13 mouse cellular contexts compared by ENCODE assay signal in the genomic region with DNA sequence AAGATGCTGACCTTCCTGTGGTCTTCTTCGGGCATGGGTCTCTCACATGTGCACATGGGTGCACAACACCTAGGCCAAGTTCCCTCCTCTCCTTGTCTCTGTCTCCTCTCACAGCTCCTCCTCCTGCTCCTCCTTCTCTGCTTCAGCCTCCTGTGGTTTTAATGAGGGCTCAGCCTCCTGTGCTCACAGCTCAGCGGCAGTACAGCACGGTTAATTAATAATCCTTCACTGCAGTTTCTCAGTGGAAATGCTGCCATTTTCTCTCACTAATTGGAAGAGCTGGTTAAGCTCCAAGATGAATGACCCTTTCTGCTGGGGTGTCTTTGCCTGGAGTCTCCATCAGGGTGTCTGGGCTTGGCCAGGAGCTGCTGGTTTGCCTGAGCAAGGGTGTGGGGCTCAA. TPM values are rescaled to one million over a fixed set of nuclear protein-coding genes. Genes with fewer than 3 reads are reported as not detected.
DNase-seq lines count a peak whose midpoint lies in the region; ATAC-seq lines count a peak whose summit lies in the region.
"Had no signal": no experiment of that assay in that cellular context is flagged by ENCODE, and none has a peak within 500 bp of the region (broad histone marks: within the 10 kb centered on the region; RNA-seq: fewer than 3 reads in every experiment).

No protein-coding gene starts in this region.

- H3K4me2 ChIP-seq in midbrain, embryonic 11.5 days = no peak overlapping the region
- H3K4me2 ChIP-seq in midbrain, embryonic 16.5 days (ENCODE audit: low read length) = no peak overlapping the region
- H3K4me2 ChIP-seq in forebrain, embryonic 12.5 days = no peak overlapping the region
- no peak overlapping the region for H3K4me2 ChIP-seq in hindbrain, embryonic 15.5 days
- H3K4me2 ChIP-seq: embryonic facial prominence, embryonic 13.5 days; liver, embryonic 12.5 days had no signal

- H3K9ac ChIP-seq in midbrain, embryonic 11.5 days (ENCODE audit: low read length) = no peak overlapping the region
- H3K9ac ChIP-seq in midbrain, embryonic 16.5 days (ENCODE audit: low read depth, low read length) = no peak overlapping the region
- H3K9ac ChIP-seq in forebrain, embryonic 12.5 days = no peak overlapping the region
- H3K9ac ChIP-seq in hindbrain, embryonic 15.5 days = no peak overlapping the region
- H3K9ac ChIP-seq: embryonic facial prominence, embryonic 13.5 days; liver, embryonic 12.5 days had no signal

- H3K27me3 ChIP-seq in midbrain, embryonic 11.5 days (ENCODE audit: control insufficient read depth, insufficient read depth, low read length) = no peaks in the 10 kb centered on the region
- H3K27me3 ChIP-seq in midbrain, embryonic 16.5 days (ENCODE audit: control insufficient read depth, insufficient read depth, low read depth, low read length) = no peaks in the 10 kb centered on the region
- H3K27me3 ChIP-seq in forebrain, embryonic 12.5 days = no peaks in the 10 kb centered on the region
- H3K27me3 ChIP-seq in hindbrain, embryonic 15.5 days = no peaks in the 10 kb centered on the region
- H3K27me3 ChIP-seq: embryonic facial prominence, embryonic 13.5 days; liver, embryonic 12.5 days had no signal

- peak; percentile 41 for DNase-seq in midbrain, embryonic 11.5 days (ENCODE audit: low spot score, missing footprints)
- peak; percentile 53 for DNase-seq in retina, embryonic 14.5 days (ENCODE audit: low spot score)
- no peak for DNase-seq in layer of hippocampus, postnatal 36 days
- DNase-seq: adrenal gland, postnatal 36 days; cerebellum, adult 9-11 months; gastrocnemius, adult 2 months; right cerebral cortex, postnatal 25 days had no signal

- no peak overlapping the region for H3K4me3 ChIP-seq in midbrain, embryonic 11.5 days (ENCODE audit: low read depth, low read length)
- no peak overlapping the region for H3K4me3 ChIP-seq in midbrain, embryonic 16.5 days (ENCODE audit: low read depth, low read length)
- no peak overlapping the region for H3K4me3 ChIP-seq in forebrain, embryonic 12.5 days (replicated peaks)
- H3K4me3 ChIP-seq in hindbrain, embryonic 15.5 days = no peak overlapping the region
- H3K4me3 ChIP-seq: embryonic facial prominence, embryonic 13.5 days; gastrocnemius, adult 2 months; liver, embryonic 12.5 days had no signal

- H3K27ac ChIP-seq in midbrain, embryonic 11.5 days (ENCODE audit: low read depth, low read length) = no peak overlapping the region
- H3K27ac ChIP-seq in midbrain, embryonic 16.5 days (ENCODE audit: low read length) = no peak overlapping the region
- H3K27ac ChIP-seq in forebrain, embryonic 12.5 days = peak overlapping the region; percentile 66
- H3K27ac ChIP-seq in hindbrain, embryonic 15.5 days (replicated peaks) = peak overlapping the region; percentile 51; the same call in 1 of the 2 replicates
- H3K27ac ChIP-seq: embryonic facial prominence, embryonic 13.5 days; gastrocnemius, adult 2 months; liver, embryonic 12.5 days had no signal

- H3K36me3 ChIP-seq in midbrain, embryonic 11.5 days (ENCODE audit: control insufficient read depth, insufficient read depth, low read length) = no peaks in the 10 kb centered on the region
- H3K36me3 ChIP-seq in midbrain, embryonic 16.5 days (ENCODE audit: control insufficient read depth, insufficient read depth, low read length) = no peaks in the 10 kb centered on the region
- H3K36me3 ChIP-seq in forebrain, embryonic 12.5 days (replicated peaks) = no peaks in the 10 kb centered on the region
- H3K36me3 ChIP-seq in hindbrain, embryonic 15.5 days = no peaks in the 10 kb centered on the region
- H3K36me3 ChIP-seq: embryonic facial prominence, embryonic 13.5 days; liver, embryonic 12.5 days had no signal

- WGBS in midbrain, embryonic 11.5 days = 61% methylated on average over 3 of the region's 3 CpGs
- WGBS in midbrain, embryonic 16.5 days = 32% methylated on average over 3 of the region's 3 CpGs
- 24% methylated on average over 3 of the region's 3 CpGs for WGBS in forebrain, embryonic 12.5 days
- 36% methylated on average over 3 of the region's 3 CpGs for WGBS in hindbrain, embryonic 15.5 days

- H3K9me3 ChIP-seq in midbrain, embryonic 11.5 days (ENCODE audit: control insufficient read depth, low read length) = no peaks in the 10 kb centered on the region
- no peaks in the 10 kb centered on the region for H3K9me3 ChIP-seq in midbrain, embryonic 16.5 days (replicated peaks; ENCODE audit: control insufficient read depth, low read length, poor library complexity, severe bottlenecking)
- no peaks in the 10 kb centered on the region for H3K9me3 ChIP-seq in forebrain, embryonic 12.5 days
- H3K9me3 ChIP-seq in hindbrain, embryonic 15.5 days = no peaks in the 10 kb centered on the region
- H3K9me3 ChIP-seq: embryonic facial prominence, embryonic 13.5 days; liver, embryonic 12.5 days had no signal

- no peak for ATAC-seq in midbrain, embryonic 11.5 days (ENCODE audit: low FRiP score)
- ATAC-seq in midbrain, embryonic 16.5 days = no peak; the same call in 1 of the 2 replicates
- ATAC-seq in forebrain, embryonic 12.5 days (ENCODE audit: low FRiP score) = peak; percentile 84; the same call in 1 of the 2 replicates
- ATAC-seq in hindbrain, embryonic 15.5 days (ENCODE audit: low FRiP score, low read depth) = peak; percentile 59; the same call in 1 of the 2 replicates
- no peak for ATAC-seq in frontal cortex, adult (ENCODE audit: low TSS enrichment)
- ATAC-seq: liver, embryonic 12.5 days had no signal

- H3K4me1 ChIP-seq in midbrain, embryonic 11.5 days (ENCODE audit: control insufficient read depth, insufficient read depth, low read length) = no peaks in the 10 kb centered on the region
- H3K4me1 ChIP-seq in midbrain, embryonic 16.5 days (ENCODE audit: control insufficient read depth, insufficient read depth, low read length) = no peaks in the 10 kb centered on the region
- H3K4me1 ChIP-seq in forebrain, embryonic 12.5 days = peaks cover 4% of the 10 kb centered on the region; the same call in 1 of the 2 replicates
- H3K4me1 ChIP-seq in hindbrain, embryonic 15.5 days (replicated peaks) = peaks cover 28% of the 10 kb centered on the region
- H3K4me1 ChIP-seq: liver, embryonic 12.5 days had no signal

RNA-seq across cellular contexts. Expression of a gene that starts 27.0 kb away (rescaled TPM):
- 0.73 and 0.87 TPM in 2 replicates for polyA plus RNA-seq in midbrain, embryonic 11.5 days (2014; fragmentation: Nextera tagmentation; extraction: Ambion mirVana)
- polyA plus RNA-seq in midbrain, embryonic 16.5 days (2015; fragmentation: Nextera tagmentation; extraction: Ambion mirVana) = 3.8 and 4.0 TPM in 2 replicates
- polyA plus RNA-seq in forebrain, embryonic 12.5 days (2016; fragmentation: Nextera tagmentation; extraction: Ambion mirVana) = 1.8 and 2.0 TPM in 2 replicates
- 5.5 and 5.9 TPM in 2 replicates for polyA plus RNA-seq in hindbrain, embryonic 15.5 days (2015; fragmentation: Nextera tagmentation; extraction: Ambion mirVana)
- total RNA-seq in layer of hippocampus, postnatal 36 days (2021) = 10 to 100 TPM; 15.7 to 15.9 TPM

Comparison
In these comparisons a context has a peak if more than half of its experiments do, and no peak if none do; other contexts are left out.
1. ATAC-seq: peak in forebrain, embryonic 12.5 days (single experiment) and hindbrain, embryonic 15.5 days (single experiment); none in midbrain, embryonic 11.5 days (single experiment), midbrain, embryonic 16.5 days (single experiment) and frontal cortex, adult (single experiment).
2. DNase-seq: peak in midbrain, embryonic 11.5 days (single experiment) and retina, embryonic 14.5 days (single experiment); none in layer of hippocampus, postnatal 36 days (0 of 2).
3. H3K27ac ChIP-seq: peak in forebrain, embryonic 12.5 days (single experiment) and hindbrain, embryonic 15.5 days (single experiment); none in midbrain, embryonic 11.5 days (single experiment) and midbrain, embryonic 16.5 days (single experiment).